In genomic region chr2:141286110-141286747, GRCm38 (mm10) we compare ENCODE assay signal across 21 mouse cellular contexts.
A peak's percentile ranks its signal among the peaks of the same experiment; 100 is the strongest.
DNase-seq lines count a peak whose midpoint lies in the region; ATAC-seq and TF ChIP-seq lines count a peak whose summit lies in the region.
"Had no signal": no experiment of that assay in that cellular context is flagged by ENCODE, and none has a peak within 500 bp of the region (broad histone marks: within the 10 kb centered on the region; RNA-seq: fewer than 3 reads in every experiment).

No protein-coding gene starts in this region.

- DNase-seq in liver, adult 2 months (ENCODE audit: extremely low read depth, low read depth, low spot score): peak; percentile 59
- no peak for DNase-seq in liver
- DNase-seq in stomach, postnatal 0 days (ENCODE audit: low spot score): peak; percentile 37
- DNase-seq in frontal cortex, postnatal 10 days (ENCODE audit: low spot score in 2 of 2): no peak
- DNase-seq in layer of hippocampus, adult 9-10 months (ENCODE audit: low spot score): no peak
- no peak for DNase-seq in midbrain, embryonic 11.5 days (ENCODE audit: low spot score, missing footprints)
- DNase-seq: adrenal gland, postnatal 14 days; cerebellum, adult 9-10 months; kidney, adult 8-10 months; kidney, postnatal 10 days; layer of hippocampus, postnatal 36 days; lung, postnatal 36 days had no signal

- H3K4me3 ChIP-seq in liver, adult 2 months (ENCODE audit: insufficient read depth, low read depth, low read length): no peak overlapping the region
- no peak overlapping the region for H3K4me3 ChIP-seq in liver, embryonic 12.5 days
- no peak overlapping the region for H3K4me3 ChIP-seq in stomach, postnatal 0 days (ENCODE audit: low read depth, low read length)
- H3K4me3 ChIP-seq in midbrain, embryonic 11.5 days (ENCODE audit: low read depth, low read length): no peak overlapping the region
- H3K4me3 ChIP-seq: embryonic facial prominence, embryonic 15.5 days; heart, embryonic 10.5 days; limb, embryonic 13.5 days; lung, embryonic 15.5 days had no signal

- TF ChIP-seq POLR2A in liver, adult 2 months (IDR thresholded peaks at IDR 0.05; ENCODE audit: extremely low read depth, insufficient read depth, low read length): no peak

- H3K4me1 ChIP-seq in liver, adult 2 months (ENCODE audit: control insufficient read depth, insufficient read depth, low read length): peaks cover 11% of the 10 kb centered on the region
- H3K4me1 ChIP-seq in liver, embryonic 12.5 days: peaks cover 11% of the 10 kb centered on the region; the same call in 1 of the 2 replicates
- H3K4me1 ChIP-seq in stomach, postnatal 0 days (replicated peaks; ENCODE audit: control insufficient read depth, insufficient read depth): no peaks in the 10 kb centered on the region
- H3K4me1 ChIP-seq in midbrain, embryonic 11.5 days (ENCODE audit: control insufficient read depth, insufficient read depth, low read length): no peaks in the 10 kb centered on the region
- H3K4me1 ChIP-seq: embryonic facial prominence, embryonic 15.5 days had no signal

- ATAC-seq in liver, embryonic 12.5 days: peak; percentile 91
- ATAC-seq in megakaryocyte progenitor cell, adult 5-6 weeks (replicated peaks; ENCODE audit: poor library complexity): 0 out of 2 replicates have a peak, but pooled peaks have one; percentile 37
- peak; percentile 95 for ATAC-seq in stomach, postnatal 0 days (ENCODE audit: low FRiP score, low TSS enrichment)
- ATAC-seq in midbrain, embryonic 11.5 days (ENCODE audit: low FRiP score): no peak
- ATAC-seq: forebrain, embryonic 16.5 days; hindbrain, postnatal 0 days; midbrain, embryonic 16.5 days had no signal

- no peaks in the 10 kb centered on the region for H3K9me3 ChIP-seq in liver, embryonic 12.5 days (replicated peaks)
- H3K9me3 ChIP-seq in stomach, postnatal 0 days (ENCODE audit: control insufficient read depth, low read length): no peaks in the 10 kb centered on the region
- H3K9me3 ChIP-seq in midbrain, embryonic 11.5 days (ENCODE audit: control insufficient read depth, low read length): no peaks in the 10 kb centered on the region
- H3K9me3 ChIP-seq: embryonic facial prominence, embryonic 15.5 days; heart, embryonic 10.5 days; limb, embryonic 13.5 days; lung, embryonic 15.5 days had no signal

- H3K9ac ChIP-seq in liver, adult 2 months (ENCODE audit: low read depth, low read length): no peak overlapping the region
- no peak overlapping the region for H3K9ac ChIP-seq in liver, embryonic 12.5 days
- no peak overlapping the region for H3K9ac ChIP-seq in stomach, postnatal 0 days (ENCODE audit: low read length)
- H3K9ac ChIP-seq in midbrain, embryonic 11.5 days (ENCODE audit: low read length): no peak overlapping the region
- H3K9ac ChIP-seq: embryonic facial prominence, embryonic 15.5 days; limb, embryonic 13.5 days; lung, embryonic 15.5 days had no signal

- no peaks in the 10 kb centered on the region for H3K79me2 ChIP-seq in liver, adult 2 months (ENCODE audit: control insufficient read depth, insufficient read depth, low read length)

- no peaks in the 10 kb centered on the region for H3K27me3 ChIP-seq in liver, adult 2 months (ENCODE audit: control insufficient read depth, insufficient read depth, low read length)
- H3K27me3 ChIP-seq in liver, embryonic 12.5 days (replicated peaks): no peaks in the 10 kb centered on the region
- H3K27me3 ChIP-seq in stomach, postnatal 0 days (ENCODE audit: control insufficient read depth, insufficient read depth, low read length): no peaks in the 10 kb centered on the region
- no peaks in the 10 kb centered on the region for H3K27me3 ChIP-seq in midbrain, embryonic 11.5 days (ENCODE audit: control insufficient read depth, insufficient read depth, low read length)
- H3K27me3 ChIP-seq: embryonic facial prominence, embryonic 15.5 days; limb, embryonic 13.5 days; lung, embryonic 15.5 days had no signal

- no peak overlapping the region for H3K27ac ChIP-seq in liver, adult 2 months (replicated peaks; ENCODE audit: insufficient read depth, low read depth, low read length)
- H3K27ac ChIP-seq in liver, embryonic 12.5 days: no peak overlapping the region
- peak overlapping the region; percentile 56; the same call in 1 of the 2 replicates for H3K27ac ChIP-seq in stomach, postnatal 0 days (replicated peaks)
- no peak overlapping the region for H3K27ac ChIP-seq in midbrain, embryonic 11.5 days (ENCODE audit: low read depth, low read length)
- H3K27ac ChIP-seq: embryonic facial prominence, embryonic 15.5 days; heart, embryonic 10.5 days; hindbrain, postnatal 0 days; limb, embryonic 13.5 days; lung, embryonic 15.5 days had no signal

- peak overlapping the region; percentile 36 for H3K4me2 ChIP-seq in liver, embryonic 12.5 days
- no peak overlapping the region for H3K4me2 ChIP-seq in stomach, postnatal 0 days (replicated peaks; ENCODE audit: low read depth)
- no peak overlapping the region for H3K4me2 ChIP-seq in midbrain, embryonic 11.5 days
- H3K4me2 ChIP-seq: embryonic facial prominence, embryonic 15.5 days; limb, embryonic 13.5 days; lung, embryonic 15.5 days had no signal

- H3K36me3 ChIP-seq in liver, adult 2 months (ENCODE audit: control insufficient read depth, insufficient read depth, low read length): no peaks in the 10 kb centered on the region
- H3K36me3 ChIP-seq in liver, embryonic 12.5 days: no peaks in the 10 kb centered on the region
- H3K36me3 ChIP-seq in stomach, postnatal 0 days (ENCODE audit: control insufficient read depth, insufficient read depth, low read length): no peaks in the 10 kb centered on the region
- H3K36me3 ChIP-seq in midbrain, embryonic 11.5 days (ENCODE audit: control insufficient read depth, insufficient read depth, low read length): no peaks in the 10 kb centered on the region
- H3K36me3 ChIP-seq: embryonic facial prominence, embryonic 15.5 days; heart, embryonic 10.5 days; limb, embryonic 13.5 days; lung, embryonic 15.5 days had no signal

- 51% methylated on average over 7 of the region's 7 CpGs for WGBS in liver, adult 2 months
- WGBS in liver, embryonic 12.5 days (ENCODE audit: insufficient replicate concordance): 33% methylated on average over 7 of the region's 7 CpGs
- WGBS in stomach, postnatal 0 days: 41% methylated on average over 7 of the region's 7 CpGs
- 80% methylated on average over 7 of the region's 7 CpGs for WGBS in midbrain, embryonic 11.5 days

- TF ChIP-seq EP300 in stomach, postnatal 0 days (optimal IDR thresholded peaks at IDR 0.05): peak; percentile 28

- TF ChIP-seq CTCF in liver, adult 2 months (IDR thresholded peaks at IDR 0.05; ENCODE audit: low read depth, low read length): no peak
- TF ChIP-seq CTCF in stomach, postnatal 0 days (IDR thresholded peaks at IDR 0.05; ENCODE audit: low read depth): no peak

Comparison
In these comparisons a context has a peak if more than half of its experiments do, and no peak if none do; other contexts are left out.
1. DNase-seq: peak in liver, adult 2 months (single experiment) and stomach, postnatal 0 days (single experiment); none in liver (single experiment), frontal cortex, postnatal 10 days (0 of 2), layer of hippocampus, adult 9-10 months (single experiment) and midbrain, embryonic 11.5 days (single experiment).